Mouse (Mus musculus): ENCODE data around the gene Sema4f.

DNA sequence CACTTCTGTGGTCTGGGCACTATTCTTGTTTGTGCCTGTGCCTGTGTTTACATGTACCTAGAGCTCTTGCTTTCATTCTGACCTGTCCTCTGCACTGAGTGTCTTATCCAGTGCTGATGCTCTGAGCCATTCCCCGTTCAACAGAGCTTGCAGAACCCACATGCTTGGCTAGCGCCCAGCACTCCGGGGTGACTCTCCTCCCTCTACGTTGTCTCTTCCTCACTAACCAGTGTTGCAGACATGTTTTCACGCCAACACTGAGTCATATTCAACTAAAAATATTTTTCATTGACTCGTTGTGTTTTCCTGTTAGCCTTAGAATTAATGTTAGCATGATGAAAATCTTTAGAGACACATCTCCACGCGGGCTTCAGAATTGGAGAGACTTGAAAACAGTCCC lies 31.5 kb downstream of the Sema4f start:
- TF ChIP-seq POLR2A (IDR thresholded peaks at IDR 0.05; ENCODE audit: insufficient read depth, low read length), result no peak
- no peak for TF ChIP-seq EP300 (IDR thresholded peaks at IDR 0.05; ENCODE audit: insufficient read depth, low read depth, low read length)
